Mouse (Mus musculus) C2C12 (cell line): ENCODE data around the gene Pip4k2c. TPM values are rescaled to one million over a fixed set of nuclear protein-coding genes. Genes with fewer than 3 reads are reported as not detected.

Source experiments
- H3K27me3 ChIP-seq: one replicate; pipeline ENCODE4 v1.6.1; 2011; ENCODE audit not compliant: control insufficient read depth, insufficient read depth, insufficient read length
- H3K36me3 ChIP-seq: one replicate; pipeline ENCODE4 v1.6.1; 2011; ENCODE audit not compliant: control insufficient read depth, insufficient read depth
- H3K4me3 ChIP-seq: one replicate; pipeline ENCODE4 v1.5.1; 2011; ENCODE audit warnings: mild to moderate bottlenecking, control low read depth; ENCODE audit not compliant: poor library complexity, insufficient read depth, severe bottlenecking
- H3K79me2 ChIP-seq: one replicate; pipeline ENCODE4 v1.6.1; 2011; ENCODE audit not compliant: control insufficient read depth, insufficient read depth
- H3K79me3 ChIP-seq: one replicate; pipeline ENCODE4 v1.6.1; 2011; ENCODE audit warnings: low read depth, control low read depth
- H3ac ChIP-seq: one replicate; pipeline ENCODE3; 2011; ENCODE audit warnings: low read depth; ENCODE audit not compliant: control insufficient read depth, insufficient read length
- CEBPB ChIP-seq: IDR thresholded peaks from one replicate; pipeline ENCODE4 v1.6.1; 2011; ENCODE audit warnings: low read depth, mild to moderate bottlenecking, control low read depth, moderate library complexity
- CTCF ChIP-seq: IDR thresholded peaks from one replicate; pipeline ENCODE4 v1.5.1; 2011; ENCODE audit not compliant: control insufficient read depth, insufficient read depth, insufficient read length
- FOSL1 ChIP-seq: IDR thresholded peaks from one replicate; pipeline ENCODE4 v1.8.0; 2011; ENCODE audit warnings: mild to moderate bottlenecking, low read length; ENCODE audit not compliant: poor library complexity, insufficient read depth, severe bottlenecking
- MAX ChIP-seq: IDR thresholded peaks from one replicate; pipeline ENCODE4 v1.6.1; 2011; ENCODE audit warnings: mild to moderate bottlenecking, control low read depth
- MYOD1 ChIP-seq: IDR thresholded peaks from one replicate; pipeline ENCODE4 v1.6.1; 2011; ENCODE audit warnings: low read depth; ENCODE audit not compliant: control insufficient read depth, insufficient read length
- MYOG ChIP-seq: IDR thresholded peaks from one replicate; pipeline ENCODE4 v1.6.1; 2011; ENCODE audit not compliant: control insufficient read depth, insufficient read length; ENCODE audit errors: extremely low read depth
- USF1 ChIP-seq: IDR thresholded peaks from one replicate; pipeline ENCODE4 v1.6.1; 2011; ENCODE audit warnings: low read depth, mild to moderate bottlenecking, control low read depth, moderate library complexity
- polyA plus RNA-seq: library from polyadenylated mRNA; unstranded; fragments of >200 nt; fragmentation: generic; extraction: Trizol; gene quantifications from one replicate; pipeline ENCODE4 v1.2.1, GENCODE M21; 2012; ENCODE audit warnings: missing spikeins

Pip4k2c gene
- polyA plus RNA-seq, 1 experiment = 25.8 TPM

GRCm38 (mm10) chr10:127183759-127184158 is 27.6 kb downstream of the Pip4k2c start:
- Histone ChIP-seq H3K4me3 (no peak overlapping the region), H3K36me3 (no peaks in the 10 kb centered on the region), H3K79me2 (no peaks in the 10 kb centered on the region), H3ac (no peak overlapping the region), H3K27me3 (no peaks in the 10 kb centered on the region), H3K79me3 (no peaks in the 10 kb centered on the region)
- TF ChIP-seq MYOG (no peak), CTCF (no peak), CEBPB (no peak), USF1 (no peak), FOSL1 (no peak), MYOD1 (no peak), MAX (no peak)

GRCm38 (mm10) chr10:127182624-127183023 is 28.8 kb downstream of the Pip4k2c start:
- no peaks in the 10 kb centered on the region for H3K79me2 ChIP-seq
- H3K36me3 ChIP-seq = no peaks in the 10 kb centered on the region
- no peaks in the 10 kb centered on the region for H3K27me3 ChIP-seq
- H3K4me3 ChIP-seq = no peak overlapping the region
- TF ChIP-seq MYOG (no peak), CEBPB (no peak), MYOD1 (no peak), FOSL1 (no peak), CTCF (no peak), USF1 (no peak), MAX (no peak)
- H3ac ChIP-seq = no peak overlapping the region
- H3K79me3 ChIP-seq = no peaks in the 10 kb centered on the region

- TF ChIP-seq CEBPB = no peak
- no peak for TF ChIP-seq FOSL1
- no peak for TF ChIP-seq MAX
- TF ChIP-seq CTCF = no peak
- TF ChIP-seq USF1 = no peak
- TF ChIP-seq MYOD1 = no peak
- TF ChIP-seq MYOG = no peak
- no peaks in the 10 kb centered on the region for H3K79me3 ChIP-seq
- no peak overlapping the region for H3K4me3 ChIP-seq
- H3ac ChIP-seq = no peak overlapping the region
- no peaks in the 10 kb centered on the region for H3K27me3 ChIP-seq
- no peaks in the 10 kb centered on the region for H3K36me3 ChIP-seq
- H3K79me2 ChIP-seq = no peaks in the 10 kb centered on the region
These were observed 29.8 kb downstream of the Pip4k2c start for GRCm38 (mm10) chr10:127181566-127181965.

GRCm38 (mm10) chr10:127180695-127181047 is 30.7 kb downstream of the Pip4k2c start:
- TF ChIP-seq CEBPB = no peak
- no peak overlapping the region for H3ac ChIP-seq
- H3K79me3 ChIP-seq = no peaks in the 10 kb centered on the region
- H3K79me2 ChIP-seq = no peaks in the 10 kb centered on the region
- no peak overlapping the region for H3K4me3 ChIP-seq
- H3K27me3 ChIP-seq = no peaks in the 10 kb centered on the region
- no peaks in the 10 kb centered on the region for H3K36me3 ChIP-seq

GRCm38 (mm10) chr10:127179871-127180694 is 31.3 kb downstream of the Pip4k2c start, which contains the start of gene Slc26a10:
Gene Slc26a10 (minus strand): TSS chr10:127180645.
- Histone ChIP-seq H3K4me3 (no peak within 1 kb of the TSS), H3K27me3 (no peaks in the 10 kb centered on the region), H3ac (no peak within 1 kb of the TSS), H3K79me3 (no peaks in the 10 kb centered on the region), H3K36me3 (no peaks in the 10 kb centered on the region), H3K79me2 (no peaks in the 10 kb centered on the region)
- no peak for TF ChIP-seq MYOD1
- TF ChIP-seq MAX = no peak
- no peak for TF ChIP-seq CEBPB
- no peak for TF ChIP-seq FOSL1
- no peak for TF ChIP-seq MYOG
- TF ChIP-seq CTCF = no peak
- TF ChIP-seq USF1 = no peak

GRCm38 (mm10) chr10:127178286-127179027 is 32.9 kb downstream of the Pip4k2c start:
- Histone ChIP-seq H3K79me3 (no peaks in the 10 kb centered on the region), H3ac (no peak overlapping the region), H3K4me3 (no peak overlapping the region), H3K27me3 (no peaks in the 10 kb centered on the region), H3K36me3 (no peaks in the 10 kb centered on the region), H3K79me2 (no peaks in the 10 kb centered on the region)
- TF ChIP-seq FOSL1 (no peak), CEBPB (no peak), MYOG (no peak), MAX (no peak), USF1 (no peak), CTCF (no peak), MYOD1 (no peak)
